Mouse (Mus musculus): ENCODE measurements around the gene Fmo9. TPM values are rescaled to one million over a fixed set of nuclear protein-coding genes. Genes with fewer than 3 reads are reported as not detected.

Fmo9 gene
- total and polyA plus RNA-seq, 3 experiments = not detected

DNA sequence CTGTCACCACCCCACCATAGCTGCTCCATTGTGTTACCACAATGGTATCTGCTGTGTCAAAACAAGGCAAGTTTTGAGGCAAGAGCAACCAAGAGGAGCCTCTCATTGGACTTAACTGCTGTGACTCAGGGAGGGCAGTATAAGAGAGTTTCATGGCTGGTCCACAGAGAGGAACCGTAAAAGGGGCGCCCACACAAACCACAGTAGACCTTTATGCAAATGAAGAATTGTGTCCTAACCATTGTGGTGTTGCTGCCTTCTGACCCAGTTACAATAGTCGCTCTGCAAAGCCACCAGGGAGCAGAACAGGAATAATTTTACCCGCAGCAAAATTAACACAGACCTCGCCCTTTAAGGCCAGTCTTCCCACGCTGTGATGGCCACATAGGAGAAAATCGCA is 29.2 kb upstream of the Fmo9 start (continued):
- TF ChIP-seq USF1 (IDR thresholded peaks at IDR 0.05; ENCODE audit: low read depth, low read length) = no peak
- TF ChIP-seq USF2 (conservative IDR thresholded peaks at IDR 0.05; ENCODE audit: low read depth, low read length) = no peak
- no peak for TF ChIP-seq MAX (IDR thresholded peaks at IDR 0.05; ENCODE audit: low read length)
- TF ChIP-seq HCFC1 (IDR thresholded peaks at IDR 0.05; ENCODE audit: low read depth, low read length) = no peak
- no peak for TF ChIP-seq ZKSCAN1 (IDR thresholded peaks at IDR 0.05; ENCODE audit: borderline replicate concordance, low read depth, low read length)
- TF ChIP-seq ZC3H11A (IDR thresholded peaks at IDR 0.05; ENCODE audit: low read depth, low read length) = no peak
- TF ChIP-seq POLR2AphosphoS2 (IDR thresholded peaks at IDR 0.05; ENCODE audit: low read depth, low read length) = no peak
- TF ChIP-seq GABPA (IDR thresholded peaks at IDR 0.05; ENCODE audit: insufficient replicate concordance, low read depth, low read length) = no peak
- TF ChIP-seq RAD21 (IDR thresholded peaks at IDR 0.05; ENCODE audit: low read depth, low read length) = peak; percentile 18
- TF ChIP-seq IRF4 (IDR thresholded peaks at IDR 0.05; ENCODE audit: low read depth, low read length) = peak; percentile 48; the same call in 1 of the 2 replicates
- no peak for TF ChIP-seq ELF1 (IDR thresholded peaks at IDR 0.05; ENCODE audit: low read depth, low read length)
- TF ChIP-seq NELFE (IDR thresholded peaks at IDR 0.05; ENCODE audit: low read depth, low read length) = no peak
- no peak for TF ChIP-seq NRF1 (IDR thresholded peaks at IDR 0.05; ENCODE audit: low read depth, low read length)
- TF ChIP-seq ETS1 (conservative IDR thresholded peaks at IDR 0.05; ENCODE audit: low read depth, low read length) = no peak
- no peak for TF ChIP-seq JUND (conservative IDR thresholded peaks at IDR 0.05; ENCODE audit: low read depth, low read length)
- no peak for TF ChIP-seq ZMIZ1 (IDR thresholded peaks at IDR 0.05; ENCODE audit: low read depth, low read length)
- TF ChIP-seq RCOR1 (conservative IDR thresholded peaks at IDR 0.05; ENCODE audit: low read depth, low read length) = no peak

DNA sequence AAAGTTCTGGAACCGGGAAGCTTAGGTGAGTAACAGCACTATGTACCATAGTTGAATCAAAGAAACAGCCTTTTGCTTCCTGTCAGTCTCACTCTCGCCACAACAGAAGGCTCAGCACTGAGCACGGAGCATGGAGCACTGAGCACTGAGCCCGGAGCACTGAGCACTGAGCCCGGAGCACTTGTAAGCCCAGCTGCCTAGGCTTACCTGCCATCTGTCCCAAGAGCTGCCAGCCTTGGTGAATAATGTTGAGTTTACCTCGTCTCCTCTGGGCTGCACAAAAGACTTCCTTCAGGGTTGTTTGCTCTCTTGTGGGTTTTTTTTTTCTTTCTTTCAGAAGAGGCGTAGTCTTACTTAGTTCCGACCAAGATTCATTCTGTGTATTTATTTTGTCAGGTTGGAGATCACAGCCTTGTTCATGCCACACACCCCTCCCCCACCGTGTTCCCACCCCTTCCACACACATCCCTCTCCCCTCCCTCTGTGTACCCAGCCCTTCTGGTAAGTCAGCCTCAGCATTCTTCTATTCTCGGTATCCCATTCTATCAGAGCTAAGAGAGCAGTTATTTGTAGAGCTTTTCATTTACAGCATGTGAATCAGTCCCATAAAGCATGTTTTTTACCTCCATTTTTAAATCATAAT is 20.7 kb upstream of the Fmo9 start:
- dilution Hi-C loops (cut with MboI; ENCODE audit: extremely low pct_ligation_motif_present, extremely low pct_unique_long_range_greater_than_20kb, low sequenced_read_pairs) (no loop called here), in situ Hi-C loops (cut with MboI; ENCODE audit: low pct_ligation_motif_present, low pct_unique_long_range_greater_than_20kb, low sequenced_read_pairs) (no loop called here)

More for the DNA sequence above, 20.7 kb upstream of the Fmo9 start:
- H3K9ac ChIP-seq (ENCODE audit: insufficient read depth, low read depth) = no peak overlapping the region
- H3K4me2 ChIP-seq (ENCODE audit: insufficient read depth, low read depth, poor library complexity, severe bottlenecking) = no peak overlapping the region
- H3K4me1 ChIP-seq (ENCODE audit: control insufficient read depth in 1 of 2, insufficient read depth in 2 of 2) = peaks cover 0 to 11% of the 10 kb centered on the region in 2 experiments; a peak in 1 of 4 replicates
- DNase-seq (ENCODE audit: extremely low read depth) = no peak
- no peaks in the 10 kb centered on the region for H3K79me2 ChIP-seq (replicated peaks; ENCODE audit: control insufficient read depth, extremely low read depth, insufficient read depth, poor library complexity, severe bottlenecking)
- TF ChIP-seq POLR2AphosphoS2 (IDR thresholded peaks at IDR 0.05; ENCODE audit: low read depth, low read length) (no peak), SIN3A (IDR thresholded peaks at IDR 0.05; ENCODE audit: low read length) (no peak), JUND (conservative IDR thresholded peaks at IDR 0.05; ENCODE audit: low read depth, low read length) (no peak), USF1 (IDR thresholded peaks at IDR 0.05; ENCODE audit: low read depth, low read length) (no peak), CTCF (conservative IDR thresholded peaks at IDR 0.05 in 1 of 2, IDR thresholded peaks at IDR 0.05 in 1 of 2; ENCODE audit: low read depth in 2 of 2, low read length in 2 of 2) (no peak), ZMIZ1 (IDR thresholded peaks at IDR 0.05; ENCODE audit: low read depth, low read length) (no peak), ELF1 (IDR thresholded peaks at IDR 0.05; ENCODE audit: low read depth, low read length) (no peak), MYC (IDR thresholded peaks at IDR 0.05; ENCODE audit: low read depth, low read length) (no peak)
- H3K9me3 ChIP-seq (replicated peaks; ENCODE audit: low read length) = no peaks in the 10 kb centered on the region
- no peaks in the 10 kb centered on the region for H3K36me3 ChIP-seq (replicated peaks in 1 of 2; ENCODE audit: control insufficient read depth in 1 of 2, insufficient read depth in 1 of 2, low read length in 1 of 2)
- no peaks in the 10 kb centered on the region for H3K27me3 ChIP-seq (replicated peaks)
- no peak overlapping the region for H3K4me3 ChIP-seq (replicated peaks in 1 of 3; ENCODE audit: low read depth in 2 of 3, low read length in 2 of 3, poor library complexity in 1 of 3)
- H3K27ac ChIP-seq (ENCODE audit: insufficient read depth, low read depth) = no peak overlapping the region
